Mouse (Mus musculus): ENCODE data around the gene Sema5a. TPM values are rescaled to one million over a fixed set of nuclear protein-coding genes. Genes with fewer than 3 reads are reported as not detected.

The Sema5a gene
- polyA plus RNA-seq, 1 experiment: 10.5 TPM

Other genes starting within 250 kb of the Sema5a start
- gene Tas2r119, start 67.5 kb upstream of the Sema5a start, polyA plus RNA-seq (2012; rRNA removed): not detected in 2 replicates

All from frontal cortex, adult 2 months (tissue).